Mouse (Mus musculus): ENCODE results near the gene Slc30a4.

Slc30a4 gene

DNA sequence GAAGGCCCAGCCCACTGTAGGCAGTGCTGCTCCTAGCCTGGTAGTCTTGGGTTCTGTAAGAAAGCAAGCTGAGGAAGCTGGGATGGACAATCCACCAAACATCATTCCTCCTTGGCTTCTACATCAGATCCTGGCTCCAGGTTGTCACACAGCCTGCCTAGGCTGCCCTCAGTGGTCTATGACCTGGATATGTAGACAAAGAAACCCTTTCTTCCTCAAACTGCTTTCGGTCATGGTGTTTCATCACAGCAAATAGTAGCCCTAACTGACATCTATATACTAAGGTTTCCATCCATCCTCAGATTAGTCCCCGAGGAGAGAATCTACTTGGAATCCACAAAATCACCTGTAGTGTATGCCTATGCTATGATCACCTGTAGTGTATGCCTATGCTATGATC is 27.3 kb downstream of the Slc30a4 start:
- no peak for DNase-seq (ENCODE audit: low spot score)

DNA sequence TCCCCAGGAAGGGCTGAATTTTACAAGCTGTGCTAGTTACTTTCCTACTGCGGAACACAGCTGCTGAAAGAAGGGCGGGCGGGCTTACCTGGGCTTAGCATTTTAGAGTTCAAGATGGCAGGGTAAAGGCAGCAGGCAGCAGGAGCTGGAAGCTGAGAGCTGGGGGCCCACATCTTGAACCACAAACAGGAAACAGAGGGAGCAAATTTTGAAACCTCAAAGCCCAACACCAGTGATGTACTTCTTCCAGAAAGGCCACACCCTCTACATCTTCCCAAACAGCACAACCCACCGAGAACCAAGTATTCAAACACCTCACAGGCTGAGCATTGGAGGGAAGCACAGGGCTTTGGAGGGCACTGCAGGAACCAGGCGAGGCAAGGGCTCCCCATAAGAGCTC is 29.6 kb downstream of the Slc30a4 start:
- DNase-seq (ENCODE audit: low spot score): no peak

- DNase-seq (ENCODE audit: low spot score): no peak
Observed at GRCm38 (mm10) chr2:122671714-122672113, 30.7 kb downstream of the Slc30a4 start.

DNA sequence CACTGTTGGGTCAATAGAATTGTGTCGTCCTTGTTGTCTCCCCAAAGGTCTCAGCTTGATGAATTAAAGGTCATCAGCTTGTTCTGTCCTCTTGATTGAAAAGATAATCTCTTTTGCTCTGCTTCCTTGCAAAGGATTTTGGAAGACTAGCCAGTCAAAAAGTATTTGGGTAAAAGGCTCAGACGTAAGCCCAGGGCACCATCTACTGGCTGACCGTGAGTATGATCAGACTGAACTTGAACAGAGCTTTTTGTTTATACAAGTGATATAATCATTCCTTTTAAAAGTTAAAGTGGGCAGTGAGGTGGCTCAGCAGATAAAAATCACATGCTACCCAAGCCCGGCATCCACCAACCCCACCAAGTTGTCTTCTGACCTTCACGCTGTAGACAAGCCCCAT is 34.6 kb downstream of the Slc30a4 start:
- no peak for DNase-seq (ENCODE audit: low spot score)

DNA sequence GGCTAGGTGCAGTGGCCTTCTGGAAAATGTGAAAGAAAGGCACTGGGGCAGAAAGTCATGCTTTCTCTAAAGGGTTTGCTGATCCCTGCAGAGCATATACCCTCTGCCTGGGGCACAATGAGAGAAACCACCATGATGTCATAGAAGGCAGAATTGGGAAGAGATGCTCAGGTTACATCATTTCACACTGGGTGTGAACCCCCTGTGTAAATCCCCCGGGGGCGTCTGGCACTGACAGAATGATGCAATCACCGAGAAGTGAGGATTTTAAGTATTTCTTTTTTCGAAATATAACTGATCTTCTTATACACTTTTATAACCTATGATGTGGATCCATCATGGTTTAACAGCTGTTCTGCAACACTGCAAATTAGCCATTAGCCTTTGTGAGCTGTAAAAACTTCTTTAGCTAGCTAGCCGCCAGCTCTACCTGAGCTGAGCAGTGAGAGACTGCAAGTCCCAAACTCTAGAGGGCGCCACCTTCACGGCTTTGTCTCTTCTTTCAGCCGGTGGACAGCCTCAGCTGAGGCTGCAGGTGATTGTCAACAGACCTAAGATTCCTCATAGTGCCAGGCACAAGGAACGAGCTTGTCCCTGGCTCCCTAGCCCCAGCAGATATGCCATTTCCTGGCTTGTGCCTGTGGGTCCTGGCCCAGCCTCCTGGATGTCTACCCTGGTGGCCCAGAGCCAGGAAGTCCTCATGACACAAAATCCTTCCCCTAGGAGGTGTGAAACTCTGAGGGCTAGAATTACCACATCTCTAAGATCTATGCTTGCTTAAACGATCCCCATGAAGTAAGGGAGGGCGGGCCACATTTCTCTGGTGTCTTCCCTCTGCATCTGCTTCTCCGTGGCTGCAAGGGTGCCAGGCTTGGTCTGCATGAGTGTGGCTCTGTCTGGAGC is 36.2 kb downstream of the Slc30a4 start:
- DNase-seq (ENCODE audit: low spot score): no peak

GRCm38 (mm10) chr2:122665253-122665972 is 37.0 kb downstream of the Slc30a4 start:
- no peak for DNase-seq (ENCODE audit: low spot score)

DNA sequence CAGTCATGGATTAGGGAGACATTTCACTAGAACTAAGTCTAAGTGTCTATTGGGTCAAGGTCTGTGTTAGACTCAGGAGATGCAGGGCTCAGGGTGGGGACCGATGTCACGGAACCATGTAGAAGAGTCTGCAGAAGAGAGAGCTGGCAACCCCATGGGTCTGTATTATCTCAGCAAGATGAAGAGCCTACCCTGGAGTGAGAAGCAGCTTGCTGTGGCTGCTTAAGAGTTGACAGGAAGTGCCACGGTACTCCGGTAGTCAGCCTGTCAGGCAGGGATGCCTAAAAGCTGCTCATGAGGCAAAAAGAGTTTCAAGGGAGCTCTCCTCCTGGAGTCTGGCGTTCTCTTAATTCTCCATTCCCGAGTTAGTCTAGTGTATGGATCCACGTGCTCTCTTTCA is 42.6 kb downstream of the Slc30a4 start:
- no peak for DNase-seq (ENCODE audit: low spot score)

- DNase-seq (ENCODE audit: low spot score): no peak
Observed at GRCm38 (mm10) chr2:122657707-122658524, 44.5 kb downstream of the Slc30a4 start.

- no peak for DNase-seq (ENCODE audit: low spot score)
Observed at GRCm38 (mm10) chr2:122656767-122657166, 45.7 kb downstream of the Slc30a4 start.

GRCm38 (mm10) chr2:122656052-122656451 is 46.4 kb downstream of the Slc30a4 start:
- no peak for DNase-seq (ENCODE audit: low spot score)

DNA sequence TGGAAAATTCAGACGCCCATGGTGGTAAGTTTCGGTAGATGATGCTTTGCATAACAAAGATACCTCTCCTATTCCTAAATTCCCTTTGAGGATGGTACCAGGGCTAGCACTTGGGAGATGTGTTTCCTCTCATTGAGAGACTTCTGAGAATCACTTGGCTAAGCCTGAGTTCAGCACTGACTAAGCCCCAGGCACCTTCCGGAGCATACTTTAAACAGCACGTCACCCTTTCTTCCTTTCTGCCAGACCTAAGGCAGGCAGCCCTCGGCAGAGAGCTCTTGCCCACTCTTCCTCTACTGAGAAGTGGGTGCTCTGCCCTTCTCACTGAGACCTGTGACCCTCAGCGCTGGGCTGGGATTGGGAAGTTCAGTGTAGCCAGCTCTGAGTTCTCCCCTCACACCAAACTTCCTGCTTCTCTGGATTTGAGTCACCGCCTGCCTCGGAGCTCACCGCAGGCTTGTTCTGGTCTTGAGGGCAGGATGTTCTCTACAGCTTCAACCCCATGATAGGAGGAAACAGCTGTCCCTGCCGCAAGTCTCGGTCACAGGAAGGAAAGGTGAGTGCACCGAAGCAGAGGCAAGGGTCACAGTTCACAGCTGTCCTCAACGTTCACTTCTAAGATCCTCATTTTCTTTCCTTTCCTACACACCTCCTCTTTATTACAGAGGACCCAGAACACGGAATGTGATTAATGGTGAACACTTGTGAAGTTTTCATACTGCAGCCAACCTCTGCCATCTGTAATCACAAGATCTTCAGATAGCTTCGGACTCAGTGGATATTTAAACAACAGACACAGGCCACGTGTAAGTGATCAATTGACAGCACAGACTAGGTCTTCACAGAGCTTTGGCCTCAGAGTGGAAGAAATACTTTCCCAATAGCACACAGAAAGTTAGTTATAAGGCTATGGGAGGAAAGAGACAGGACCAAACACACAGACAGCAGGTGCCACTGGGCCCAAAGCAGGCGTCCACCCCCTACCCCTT is 50.1 kb downstream of the Slc30a4 start:
- no peak for DNase-seq (ENCODE audit: low spot score)

DNA sequence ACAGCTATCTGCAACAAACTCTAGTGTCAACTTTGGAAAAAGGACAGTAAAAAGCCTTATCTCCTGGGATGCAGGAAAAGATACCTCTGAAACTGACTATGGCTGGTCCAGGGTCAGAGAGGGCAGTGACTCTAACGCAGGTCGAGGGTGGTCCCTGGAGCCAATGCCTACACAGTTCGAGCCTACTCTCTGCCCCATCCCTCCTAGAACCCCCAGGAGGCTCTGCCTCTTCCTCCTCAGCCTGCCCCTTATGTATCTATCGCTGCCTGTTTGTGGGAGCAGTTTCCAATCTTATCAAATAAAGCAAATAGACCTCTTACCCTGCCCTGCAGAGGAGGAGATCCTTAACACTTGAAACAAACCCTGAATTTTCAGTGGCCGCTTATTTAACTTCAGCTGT is 63.8 kb downstream of the Slc30a4 start:
- DNase-seq (ENCODE audit: low spot score): no peak

DNA sequence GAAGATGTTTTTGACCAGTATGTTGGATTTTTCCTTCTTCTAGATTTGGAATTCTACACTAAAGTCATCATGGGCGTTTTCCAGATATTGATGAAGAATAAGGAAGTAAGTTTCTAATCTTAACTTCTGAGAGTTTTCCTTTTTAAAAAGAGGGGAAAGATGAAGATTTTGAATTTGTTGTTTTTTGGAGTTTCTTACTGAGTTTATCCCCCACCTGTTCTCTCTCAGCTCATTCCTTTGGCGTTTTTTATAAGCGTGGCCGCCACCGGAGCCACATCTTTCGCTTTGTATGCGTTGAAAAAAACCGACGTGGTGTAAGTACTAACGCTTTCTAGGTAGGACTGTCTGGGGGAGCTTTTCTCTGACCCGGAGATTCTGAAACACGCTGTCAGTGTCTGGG is 64.4 kb downstream of the Slc30a4 start:
- DNase-seq (ENCODE audit: low spot score): no peak

DNA sequence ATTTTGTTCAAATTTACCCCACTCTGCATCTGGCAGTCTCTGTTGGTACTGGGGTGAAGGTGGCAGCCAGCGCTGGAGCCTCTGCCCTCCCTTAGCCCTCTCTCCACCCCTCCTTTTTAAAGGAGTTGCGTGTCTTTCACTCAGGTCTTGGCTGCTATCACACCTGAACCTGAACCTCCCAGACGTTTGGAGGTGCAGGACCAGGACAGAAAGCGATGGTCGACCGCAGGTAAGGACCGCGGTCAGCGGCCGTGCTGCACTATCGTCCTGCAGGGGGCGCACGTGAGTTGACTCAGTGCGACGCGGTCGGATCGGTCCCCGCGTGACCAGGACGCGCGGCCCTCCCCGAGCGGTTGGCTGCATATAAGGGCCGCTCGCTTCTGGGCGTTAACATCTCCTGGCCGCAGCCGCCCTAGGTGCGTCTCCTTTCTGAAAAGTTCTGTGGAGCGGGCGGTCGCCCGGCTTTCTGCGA is 64.9 kb downstream of the Slc30a4 start:
- DNase-seq (ENCODE audit: low spot score): peak; percentile 84

GRCm38 (mm10) chr2:122636686-122637085 is 65.8 kb downstream of the Slc30a4 start, which contains the start of gene AA467197:
Gene AA467197, plus strand, starts transcription at chr2:122636986.
- DNase-seq (ENCODE audit: low spot score): no peak
